Mouse (Mus musculus): Measurements from ENCODE around the gene Gm20843.
"Not testable (repeated sequence)": the region's sequence is repeated elsewhere in the genome, so short reads cannot be mapped to it uniquely, and the experiment has no call there.

Gm20843 gene

GRCm38 (mm10) chrY:72247018-72247417 is at the start of gene Gm20843:
Gene Gm20843, minus strand, starts transcription at chrY:72247118.
- not testable (repeated sequence) for DNase-seq (ENCODE audit: low spot score)
